Mouse (Mus musculus) leukemia stem cell, adult 10-12 weeks (primary cell): ENCODE measurements around the gene Gm49450. TPM values are rescaled to one million over a fixed set of nuclear protein-coding genes. Genes with fewer than 3 reads are reported as not detected.

ENCODE experiments used
- polyA plus RNA-seq: library from polyadenylated mRNA; stranded (reverse); fragments of >175 nt; gene quantifications from 2 replicates; pipeline ENCODE4 v1.2.3, GENCODE M21; 2012; ENCODE audit warnings: low replicate concordance

Gene Gm49450
- 8.6 and 196 TPM in 2 replicates for polyA plus RNA-seq

GRCm38 (mm10) chr15:98953401-98954356 is at the start of gene Gm49450, which contains the start of gene Tuba1a:
Gm49450 (minus strand) TSS chr15:98953551.
Tuba1a (minus strand) TSS chr15:98953703.

GRCm38 (mm10) chr15:98934217-98934839 is 19.0 kb downstream of the Gm49450 start, which contains the start of gene Tuba1b:
Tuba1b (minus strand) TSS chr15:98934565.

GRCm38 (mm10) chr15:98917538-98918498 is 35.5 kb downstream of the Gm49450 start, which contains the start of gene Lmbr1l:
Lmbr1l (minus strand) TSS chr15:98918231.

GRCm38 (mm10) chr15:98897928-98898800 is 55.2 kb downstream of the Gm49450 start, which contains the start of gene Dhh:
Dhh (minus strand) TSS chr15:98898540.

GRCm38 (mm10) chr15:98893940-98894745 is 59.2 kb downstream of the Gm49450 start, which contains the start of gene Rhebl1:
Rhebl1 (minus strand) TSS chr15:98894540.

Other genes with a start within 250 kb of the Gm49450 start
- gene Ccdc65, start 245.3 kb downstream of the Gm49450 start, polyA plus RNA-seq, result not detected in 2 replicates
- 2.6 and 5.6 TPM in 2 replicates for gene Fkbp11, start 225.4 kb downstream of the Gm49450 start, polyA plus RNA-seq
- gene Arf3, start 190.3 kb downstream of the Gm49450 start, polyA plus RNA-seq, result 11.6 and 18.3 TPM in 2 replicates
- gene Wnt10b, start 175.4 kb downstream of the Gm49450 start, polyA plus RNA-seq, result 0.13 TPM in 1 of 2 replicates, not detected in the other
- 0.28 TPM in 1 of 2 replicates, not detected in the other for gene Wnt1, start 163.7 kb downstream of the Gm49450 start, polyA plus RNA-seq
- gene Ddn, start 144.1 kb downstream of the Gm49450 start, polyA plus RNA-seq, result 0.32 and 0.66 TPM in 2 replicates
- gene Prkag1, start 122.0 kb downstream of the Gm49450 start, polyA plus RNA-seq, result 245 and 251 TPM in 2 replicates
- 81.7 and 92.9 TPM in 2 replicates for gene Kmt2d, start 82.3 kb downstream of the Gm49450 start, polyA plus RNA-seq
- 0.84 and 3.0 TPM in 2 replicates for gene Rhebl1, start 59.0 kb downstream of the Gm49450 start, polyA plus RNA-seq
- gene Dhh, start 55.0 kb downstream of the Gm49450 start, polyA plus RNA-seq, result 0.13 TPM in 1 of 2 replicates, not detected in the other
- 15.3 and 15.8 TPM in 2 replicates for gene Lmbr1l, start 35.3 kb downstream of the Gm49450 start, polyA plus RNA-seq
- 329 and 729 TPM in 2 replicates for gene Tuba1b, start 19.0 kb downstream of the Gm49450 start, polyA plus RNA-seq
- gene Tuba1a, start 152 bp upstream of the Gm49450 start, polyA plus RNA-seq, result 4.0 and 6.3 TPM in 2 replicates
- 21.6 and 198 TPM in 2 replicates for gene Tuba1c, start 76.3 kb upstream of the Gm49450 start, polyA plus RNA-seq
- gene Prph, start 101.6 kb upstream of the Gm49450 start, polyA plus RNA-seq, result not detected in 2 replicates
- gene Troap, start 121.0 kb upstream of the Gm49450 start, polyA plus RNA-seq, result 84.4 and 87.8 TPM in 2 replicates
- not detected in 2 replicates for gene C1ql4, start 134.3 kb upstream of the Gm49450 start, polyA plus RNA-seq
- gene Dnajc22, start 139.6 kb upstream of the Gm49450 start, polyA plus RNA-seq, result 0.11 TPM in 1 of 2 replicates, not detected in the other
- 0.27 and 0.60 TPM in 2 replicates for gene Spats2, start 172.4 kb upstream of the Gm49450 start, polyA plus RNA-seq